Mouse (Mus musculus) kidney, postnatal 14 days (tissue): ENCODE measurements around the gene 4930524J08Rik.

Source experiments
- DNase-seq: peaks from one replicate; pipeline ENCODE4 v3.0.0; 2022; ENCODE audit warnings: mixed read lengths

Gene 4930524J08Rik

DNA sequence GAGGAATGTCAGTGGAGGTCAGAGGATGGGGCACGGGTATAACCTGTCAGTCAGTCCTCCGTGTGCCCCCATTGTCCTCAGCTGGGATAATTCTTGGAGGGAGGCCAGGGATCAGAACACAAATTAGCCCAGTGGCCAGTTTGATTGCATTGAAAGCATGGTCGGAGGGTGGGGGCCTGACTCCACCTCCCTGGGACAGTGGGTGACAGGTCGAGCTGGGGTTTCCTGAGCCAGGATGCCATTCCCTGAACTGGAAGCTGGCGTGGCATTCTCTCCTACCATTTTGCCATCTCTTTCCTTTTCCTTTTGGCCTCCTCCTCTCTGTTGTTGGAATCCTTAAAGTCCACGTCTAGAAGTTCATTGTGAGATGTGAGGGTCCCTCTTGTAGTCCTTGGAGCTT, 27.0 kb downstream of the 4930524J08Rik start:
- DNase-seq: no peak

DNA sequence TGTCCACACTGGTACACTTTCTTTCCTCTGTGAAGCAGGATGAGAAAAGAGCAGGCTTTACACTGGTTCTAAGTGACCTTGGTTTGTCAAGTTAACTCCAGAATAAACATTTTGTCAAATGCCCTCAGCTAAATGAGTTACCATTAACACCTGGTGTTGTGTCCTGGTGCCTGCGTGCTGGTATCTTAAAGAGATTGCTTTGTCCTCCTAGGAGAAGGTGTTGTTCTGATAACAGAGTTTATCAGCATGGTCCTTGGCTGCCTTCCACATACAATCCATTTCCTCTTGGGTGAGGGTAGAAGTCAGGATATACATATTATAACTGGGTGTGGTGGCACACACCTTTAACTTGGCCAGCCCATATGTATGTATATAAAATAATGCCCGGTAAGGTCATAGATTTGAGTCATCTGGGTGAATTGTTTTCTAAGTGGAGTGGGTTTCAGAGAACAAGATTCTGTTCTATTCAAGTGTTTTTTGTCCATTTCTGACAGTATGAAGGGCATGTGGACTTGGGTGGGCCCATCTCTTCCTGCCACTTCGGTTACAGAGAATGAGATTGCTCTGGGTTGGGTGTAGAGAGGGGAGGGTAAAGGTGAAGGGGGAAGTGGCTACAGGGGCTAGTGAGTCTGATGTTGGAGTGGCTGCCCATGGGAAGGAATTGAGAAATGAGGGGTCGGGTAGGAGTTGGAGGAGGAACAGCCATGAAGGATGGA, 27.6 kb downstream of the 4930524J08Rik start:
- DNase-seq: no peak

DNA sequence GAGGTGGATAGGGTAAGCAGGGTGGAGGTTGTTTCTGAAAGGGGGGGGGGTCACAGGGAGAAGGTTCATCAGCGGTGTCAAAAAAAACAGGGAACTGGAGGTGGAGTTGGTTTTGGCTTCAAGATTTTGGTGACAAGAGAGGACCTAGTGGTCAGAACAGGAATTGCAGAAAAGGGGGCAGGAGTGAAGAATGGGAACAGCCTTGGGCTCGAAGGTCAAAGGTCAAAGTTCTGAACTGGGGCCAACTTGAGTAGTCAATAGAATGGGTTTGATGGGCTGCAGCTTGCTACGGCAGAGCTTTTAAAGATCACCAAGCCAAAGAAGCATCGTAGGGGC, 28.1 kb downstream of the 4930524J08Rik start:
- DNase-seq: no peak

DNA sequence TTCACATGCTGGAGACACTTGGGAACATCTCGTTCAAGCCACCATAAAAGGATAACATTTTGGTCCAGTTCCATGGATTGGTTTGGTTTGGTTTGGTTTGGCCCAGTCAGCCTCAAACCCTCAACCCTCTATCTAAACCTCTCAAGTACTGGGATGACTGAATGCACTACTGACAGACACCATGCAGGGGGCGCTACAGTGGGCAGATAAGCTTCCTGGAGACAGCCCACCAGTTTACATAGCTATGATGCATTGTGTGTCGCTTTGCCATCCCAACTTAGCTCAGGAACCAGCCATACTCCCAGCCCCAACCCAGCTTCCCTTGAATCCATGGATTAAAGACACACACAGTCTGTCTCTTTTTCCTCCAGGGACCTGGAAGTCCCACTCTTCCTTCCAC, 29.6 kb downstream of the 4930524J08Rik start:
- no peak for DNase-seq

DNA sequence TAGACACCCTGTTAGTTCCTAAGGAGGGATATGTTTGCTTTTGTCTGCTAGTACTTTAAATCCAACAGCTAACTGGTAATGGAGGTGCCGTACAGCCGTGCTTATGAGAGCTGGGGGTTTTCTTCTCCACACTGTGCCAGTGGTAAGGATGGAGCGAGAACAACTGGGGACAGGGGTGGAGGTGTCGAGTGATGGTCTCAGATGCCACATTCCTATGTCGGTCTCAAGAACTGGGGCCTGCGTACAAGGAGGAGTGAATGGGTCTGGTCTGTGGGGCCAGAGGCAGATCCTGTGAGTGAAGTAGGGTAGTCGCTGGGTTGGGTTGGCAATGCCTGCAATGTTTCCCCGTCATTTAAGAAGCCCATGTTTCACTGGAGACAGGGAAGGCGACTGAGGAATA, 33.7 kb downstream of the 4930524J08Rik start:
- DNase-seq: no peak

DNA sequence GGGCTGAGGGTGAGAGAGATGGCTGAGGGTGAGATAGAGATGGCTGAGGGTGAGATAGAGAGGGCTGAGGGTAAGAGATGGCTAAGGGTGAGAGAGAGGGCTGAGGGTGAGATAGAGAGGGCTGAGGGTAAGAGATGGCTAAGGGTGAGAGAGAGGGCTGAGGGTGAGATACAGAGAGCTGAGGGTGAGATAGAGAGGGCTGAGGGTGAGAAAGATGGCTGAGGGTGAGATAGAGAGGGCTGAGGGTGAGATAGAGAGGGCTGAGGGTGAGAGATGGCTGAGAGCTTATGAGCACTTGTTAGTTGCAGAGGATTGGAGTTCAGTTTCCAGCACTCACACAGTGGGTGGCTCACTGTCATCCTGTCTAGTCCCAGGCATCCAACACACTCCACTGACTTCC, 41.2 kb downstream of the 4930524J08Rik start:
- DNase-seq: no peak

DNA sequence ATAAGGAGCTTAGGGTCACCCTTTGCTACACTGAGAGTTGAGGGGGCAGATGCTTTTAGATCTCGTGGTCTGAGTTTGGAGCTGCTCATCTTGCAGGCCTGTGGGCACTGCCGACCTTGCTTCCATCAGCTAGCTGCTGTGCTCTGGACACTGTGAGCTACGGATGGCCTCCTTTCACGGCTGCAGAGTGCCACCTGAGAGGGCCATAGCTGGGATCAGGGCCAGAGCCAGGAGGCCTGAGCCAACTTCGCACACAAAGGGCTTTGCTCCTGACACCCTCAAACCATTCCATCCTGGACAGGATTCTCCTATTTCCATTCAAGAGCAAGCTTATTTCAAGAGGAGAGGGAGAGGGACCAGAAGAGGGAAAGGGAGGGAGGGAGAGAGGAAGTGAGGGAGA, 45.5 kb downstream of the 4930524J08Rik start:
- DNase-seq: no peak

DNA sequence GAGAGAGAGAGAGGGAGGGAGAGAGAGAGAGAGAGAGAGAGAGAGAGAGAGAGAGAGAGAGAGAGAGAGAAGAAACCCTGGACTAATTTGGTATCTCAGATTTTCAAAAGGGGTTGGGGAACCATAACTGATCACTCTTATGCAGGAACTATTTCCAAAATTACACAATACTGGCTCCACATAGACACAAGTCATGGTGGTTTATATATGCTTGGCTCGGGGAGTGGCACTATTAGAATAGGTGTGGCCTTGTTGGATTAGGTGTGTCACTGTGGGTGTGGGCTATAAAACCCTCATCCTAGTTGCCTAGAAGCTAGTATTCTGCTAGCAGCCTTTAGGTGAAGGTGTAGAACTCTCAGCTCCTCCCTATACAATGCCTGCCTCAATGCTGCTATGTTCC, 46.0 kb downstream of the 4930524J08Rik start:
- DNase-seq: no peak
